Mouse (Mus musculus) bone marrow, adult 2 months (tissue): ENCODE data around the gene Senp2.

ENCODE experiments used
- CTCF ChIP-seq: fragments of 200-500 bp; IDR thresholded peaks from 2 replicates; pipeline ENCODE4 v1.5.1; 2011; ENCODE audit warnings: low read length, control low read depth; ENCODE audit not compliant: control insufficient read depth, insufficient read depth
- POLR2A ChIP-seq: fragments of 200-500 bp; IDR thresholded peaks from 2 replicates; pipeline ENCODE4 v1.6.1; 2011; ENCODE audit warnings: low read depth, mild to moderate bottlenecking, control low read depth, low read length, borderline replicate concordance; ENCODE audit not compliant: control insufficient read depth

GRCm38 (mm10) chr16:22001172-22001571 lies 8.1 kb upstream of the Senp2 start:
- TF ChIP-seq POLR2A, result no peak
- TF ChIP-seq CTCF, result no peak
